Mouse (Mus musculus) heart, embryonic 10.5 days (tissue): ENCODE measurements around the gene Tmem131l. TPM values are rescaled to one million over a fixed set of nuclear protein-coding genes. Genes with fewer than 3 reads are reported as not detected.

ENCODE experiments used
- DNase-seq: peaks from one replicate; pipeline ENCODE4 v3.0.0-alpha.2; 2017; ENCODE audit warnings: low spot score
- H3K27ac ChIP-seq: fragments of 300-500 bp; sonication (generic); 2 replicates; pipeline ENCODE4 v1.5.1; 2016; ENCODE audit warnings: mild to moderate bottlenecking
- H3K27me3 ChIP-seq: fragments of 300-500 bp; sonication (generic); 2 replicates; pipeline ENCODE4 v1.6.1; 2016; ENCODE audit warnings: mild to moderate bottlenecking; ENCODE audit not compliant: poor library complexity, insufficient read depth, severe bottlenecking
- H3K36me3 ChIP-seq: fragments of 300-500 bp; sonication (generic); 2 replicates; pipeline ENCODE4 v1.6.1; 2016; ENCODE audit warnings: mild to moderate bottlenecking, moderate library complexity
- H3K4me1 ChIP-seq: fragments of 300-500 bp; sonication (generic); 2 replicates; pipeline ENCODE4 v1.6.1; 2016; ENCODE audit warnings: mild to moderate bottlenecking
- H3K4me3 ChIP-seq: fragments of 300-500 bp; sonication (generic); 2 replicates; pipeline ENCODE4 v1.5.1; 2016; ENCODE audit warnings: mild to moderate bottlenecking, moderate library complexity
- H3K9me3 ChIP-seq: fragments of 300-500 bp; sonication (generic); 2 replicates; pipeline ENCODE4 v1.6.1; 2016; ENCODE audit warnings: mild to moderate bottlenecking, moderate library complexity
- whole genome bisulfite sequencing: fragments of 180-500 bp; shearing (Covaris S2); methylation state at CpG from one replicate; pipeline ENCODE4 v1.1.7; 2016; 5-methylcytosine and 5-hydroxymethylcytosine counted together
- polyA plus RNA-seq: library from polyadenylated mRNA; unstranded; fragments of >200 nt; fragmentation: Nextera tagmentation; extraction: Ambion mirVana; gene quantifications from 2 replicates; pipeline ENCODE4 v1.2.1, GENCODE M21; 2016

The Tmem131l gene
- polyA plus RNA-seq, 1 experiment from 2014 or later = 39.6 TPM

DNA sequence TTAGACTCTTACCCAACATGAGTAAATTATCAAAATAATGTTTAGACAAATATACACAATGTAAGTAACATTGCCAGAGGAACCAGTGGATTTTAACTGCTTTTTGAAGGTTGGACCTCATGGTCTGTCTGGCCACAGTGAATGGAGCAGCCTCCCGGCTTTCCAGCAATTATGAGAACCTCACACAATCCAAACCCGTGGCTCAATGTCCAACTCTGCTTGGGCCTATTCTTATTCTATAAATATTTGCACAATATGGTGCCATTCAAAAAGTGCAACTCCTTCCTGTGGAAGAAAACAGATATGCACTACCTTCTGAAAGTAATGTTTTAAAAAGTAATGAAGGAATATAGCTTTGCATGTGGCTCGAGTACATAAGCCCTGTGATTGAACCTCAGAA, 62.2 kb downstream of the Tmem131l start:
- Histone ChIP-seq H3K4me1 (peaks cover 38% of the 10 kb centered on the region), H3K9me3 (no peaks in the 10 kb centered on the region), H3K27ac (no peak overlapping the region), H3K4me3 (no peak overlapping the region), H3K27me3 (no peaks in the 10 kb centered on the region), H3K36me3 (no peaks in the 10 kb centered on the region)
- WGBS = 86% methylated on average over 3 of the region's 3 CpGs
- DNase-seq = no peak

DNA sequence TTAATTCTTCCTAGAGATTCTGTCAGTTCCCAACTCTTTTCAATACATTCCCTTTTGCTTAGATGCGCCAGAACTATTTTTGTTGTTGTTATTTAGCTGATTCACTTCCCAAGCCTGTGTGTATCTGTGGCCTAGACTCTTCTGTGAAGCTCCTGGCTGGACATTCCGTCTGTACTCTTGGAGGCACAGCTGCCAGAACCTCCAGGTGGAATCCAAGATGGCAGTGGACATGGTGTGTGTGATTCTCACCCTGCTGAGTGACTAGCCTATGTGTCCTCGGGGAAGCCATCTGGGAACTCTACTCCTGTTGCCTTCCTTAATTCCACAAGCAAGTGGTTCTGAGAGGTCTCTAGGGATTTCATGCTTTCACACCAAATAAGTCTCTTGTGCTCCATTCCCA, 63.8 kb downstream of the Tmem131l start:
- DNase-seq = no peak
- peaks cover 50% of the 10 kb centered on the region for H3K4me1 ChIP-seq

DNA sequence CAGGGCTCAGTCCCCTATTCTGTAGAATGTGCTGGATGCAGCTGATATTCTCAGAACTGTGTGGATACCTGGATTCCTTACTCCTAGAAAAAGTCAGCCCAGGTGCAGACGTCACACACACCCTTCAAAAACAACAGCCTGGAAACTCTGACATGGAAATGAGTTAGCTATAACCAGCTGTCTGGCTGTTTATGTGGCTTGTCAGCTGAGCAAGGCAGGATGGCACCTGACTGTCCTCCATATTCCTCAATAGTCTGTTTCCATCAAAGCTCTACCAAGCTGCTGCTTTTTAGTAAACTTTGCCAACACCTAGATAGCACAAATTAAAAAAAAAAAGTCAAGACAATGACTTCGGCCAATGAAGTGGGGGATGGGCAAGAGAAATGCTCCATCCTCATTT, 66.6 kb downstream of the Tmem131l start:
- no peaks in the 10 kb centered on the region for H3K36me3 ChIP-seq
- WGBS = 66% methylated on average over 2 of the region's 2 CpGs
- no peak overlapping the region for H3K4me3 ChIP-seq
- H3K27ac ChIP-seq = no peak overlapping the region
- H3K4me1 ChIP-seq = peaks cover 43% of the 10 kb centered on the region
- DNase-seq = no peak
- no peaks in the 10 kb centered on the region for H3K27me3 ChIP-seq
- no peaks in the 10 kb centered on the region for H3K9me3 ChIP-seq

More for the DNA sequence above, 63.8 kb downstream of the Tmem131l start:
- H3K27me3 ChIP-seq = no peaks in the 10 kb centered on the region
- 83% methylated on average over 3 of the region's 3 CpGs for WGBS
- no peak overlapping the region for H3K4me3 ChIP-seq
- H3K36me3 ChIP-seq = no peaks in the 10 kb centered on the region
- no peak overlapping the region for H3K27ac ChIP-seq
- H3K9me3 ChIP-seq = no peaks in the 10 kb centered on the region

DNA sequence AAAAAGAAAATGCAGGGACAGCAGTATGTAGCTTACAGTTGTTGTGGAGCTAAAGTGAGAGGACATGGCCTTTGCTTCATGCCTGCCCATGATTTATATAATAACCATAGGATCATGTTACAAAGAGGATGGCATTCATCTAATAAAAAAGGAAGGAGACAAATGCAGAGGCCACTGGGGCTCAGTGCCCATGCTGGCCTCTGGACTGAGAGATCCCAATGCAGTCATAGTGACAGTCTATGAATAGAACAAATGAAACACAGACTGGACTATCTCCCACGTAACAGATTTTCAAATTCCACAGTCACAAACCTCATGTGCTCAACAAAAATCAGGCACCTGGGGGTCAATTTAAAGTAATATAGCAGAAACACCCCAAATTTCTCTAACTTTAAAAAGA, 69.3 kb downstream of the Tmem131l start:
- Histone ChIP-seq H3K36me3 (no peaks in the 10 kb centered on the region), H3K27me3 (no peaks in the 10 kb centered on the region), H3K9me3 (no peaks in the 10 kb centered on the region), H3K4me1 (peaks cover 49% of the 10 kb centered on the region), H3K27ac (peak overlapping the region; percentile 70; the same call in 1 of the 2 replicates), H3K4me3 (no peak overlapping the region)
- WGBS = 44% methylated on average over 1 of the region's 1 CpGs
- DNase-seq = no peak

DNA sequence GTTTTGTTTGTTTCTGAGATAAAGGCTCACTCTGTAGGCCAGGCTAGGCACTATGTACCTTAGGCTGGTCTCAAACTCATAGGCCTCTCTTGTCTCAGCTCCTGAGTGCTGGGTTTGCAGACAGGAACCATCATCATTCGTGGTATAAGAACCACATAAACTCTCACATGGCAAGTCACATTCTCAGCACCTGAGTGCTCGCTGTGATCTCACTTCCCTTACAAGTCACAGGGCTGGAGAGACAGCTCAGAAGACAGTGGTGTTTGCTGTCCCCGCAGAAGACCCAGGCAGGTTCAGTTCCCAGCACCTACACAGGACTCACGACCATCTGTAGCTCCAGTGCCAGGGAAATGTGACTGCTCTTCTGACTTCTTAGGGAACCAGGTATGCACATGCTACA, 70.9 kb downstream of the Tmem131l start:
- peak overlapping the region; percentile 47; the same call in 1 of the 2 replicates for H3K27ac ChIP-seq
- no peaks in the 10 kb centered on the region for H3K9me3 ChIP-seq
- H3K4me1 ChIP-seq = peaks cover 53% of the 10 kb centered on the region
- H3K27me3 ChIP-seq = no peaks in the 10 kb centered on the region
- no peak for DNase-seq
- H3K36me3 ChIP-seq = no peaks in the 10 kb centered on the region
- no peak overlapping the region for H3K4me3 ChIP-seq
- 88% methylated on average over 4 of the region's 4 CpGs for WGBS

DNA sequence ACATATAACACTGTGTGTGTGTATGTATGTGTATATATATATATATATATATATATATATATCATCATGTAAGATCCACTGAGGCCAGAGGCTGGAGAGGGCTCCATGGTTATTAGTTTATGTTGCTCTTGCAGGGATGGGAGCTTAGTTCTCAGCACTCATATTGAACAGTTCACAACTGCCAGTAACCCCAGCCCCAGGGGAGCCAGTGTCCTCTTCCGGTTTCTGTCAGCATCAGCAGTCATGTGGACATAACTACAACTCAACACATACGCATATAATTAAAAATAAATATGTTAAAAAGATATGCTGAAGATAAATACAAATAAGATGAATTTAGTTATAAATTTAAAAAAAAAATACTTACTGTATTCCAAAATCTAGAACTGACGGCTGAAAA, 72.2 kb downstream of the Tmem131l start:
- H3K4me1 ChIP-seq = peaks cover 60% of the 10 kb centered on the region
- no peak overlapping the region for H3K27ac ChIP-seq
- 87% methylated on average over 3 of the region's 3 CpGs for WGBS
- H3K36me3 ChIP-seq = no peaks in the 10 kb centered on the region
- no peak overlapping the region for H3K4me3 ChIP-seq
- DNase-seq = no peak
- no peaks in the 10 kb centered on the region for H3K9me3 ChIP-seq
- H3K27me3 ChIP-seq = no peaks in the 10 kb centered on the region

DNA sequence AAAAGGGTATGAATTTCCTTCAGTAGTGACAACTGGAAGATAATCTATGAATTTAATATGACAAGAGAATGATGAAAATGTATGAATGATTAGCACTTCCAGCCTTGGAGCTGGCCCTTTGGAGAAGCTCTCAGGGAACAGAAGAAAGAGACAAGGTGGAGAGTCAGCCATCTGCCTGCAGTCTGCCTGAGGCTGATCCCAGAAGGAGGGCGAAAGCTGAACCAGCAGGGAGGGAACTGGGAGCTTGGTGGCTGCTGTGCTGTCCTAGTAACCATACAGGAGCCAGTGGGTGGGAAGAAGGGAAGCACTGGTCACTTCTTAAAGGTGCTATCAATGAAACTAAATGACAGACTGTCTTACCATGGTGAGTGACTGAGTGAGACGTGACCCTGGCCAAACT, 74.6 kb downstream of the Tmem131l start:
- no peak overlapping the region for H3K4me3 ChIP-seq
- H3K27me3 ChIP-seq = no peaks in the 10 kb centered on the region
- 61% methylated on average over 2 of the region's 2 CpGs for WGBS
- no peaks in the 10 kb centered on the region for H3K9me3 ChIP-seq
- H3K36me3 ChIP-seq = no peaks in the 10 kb centered on the region
- no peak for DNase-seq
- peaks cover 59% of the 10 kb centered on the region for H3K4me1 ChIP-seq
- peak overlapping the region; percentile 2; the same call in 1 of the 2 replicates for H3K27ac ChIP-seq

DNA sequence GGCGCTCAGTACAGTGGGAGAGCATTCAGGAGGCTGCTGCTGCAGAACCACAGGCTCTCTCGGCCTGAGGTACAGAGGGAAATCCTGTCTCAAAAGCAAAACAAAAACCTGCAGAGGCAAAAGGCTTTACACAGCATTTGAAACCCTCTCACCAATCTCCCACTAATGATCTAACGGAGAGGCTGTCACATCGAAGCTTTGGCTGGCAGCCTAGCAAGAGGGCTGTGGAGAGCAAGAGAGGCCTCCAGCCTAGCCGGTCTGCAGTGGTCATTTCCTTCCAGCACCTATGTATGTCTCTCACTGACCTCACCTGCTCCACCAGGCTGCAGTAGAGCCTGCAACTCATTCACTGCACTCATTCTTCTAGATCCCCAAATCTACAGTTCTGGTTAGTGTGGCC, 76.3 kb downstream of the Tmem131l start:
- Histone ChIP-seq H3K4me1 (peaks cover 51% of the 10 kb centered on the region), H3K9me3 (no peaks in the 10 kb centered on the region), H3K4me3 (no peak overlapping the region), H3K27ac (no peak overlapping the region), H3K27me3 (no peaks in the 10 kb centered on the region), H3K36me3 (peaks cover 13% of the 10 kb centered on the region)
- DNase-seq = no peak
- WGBS = 77% methylated on average over 5 of the region's 5 CpGs

DNA sequence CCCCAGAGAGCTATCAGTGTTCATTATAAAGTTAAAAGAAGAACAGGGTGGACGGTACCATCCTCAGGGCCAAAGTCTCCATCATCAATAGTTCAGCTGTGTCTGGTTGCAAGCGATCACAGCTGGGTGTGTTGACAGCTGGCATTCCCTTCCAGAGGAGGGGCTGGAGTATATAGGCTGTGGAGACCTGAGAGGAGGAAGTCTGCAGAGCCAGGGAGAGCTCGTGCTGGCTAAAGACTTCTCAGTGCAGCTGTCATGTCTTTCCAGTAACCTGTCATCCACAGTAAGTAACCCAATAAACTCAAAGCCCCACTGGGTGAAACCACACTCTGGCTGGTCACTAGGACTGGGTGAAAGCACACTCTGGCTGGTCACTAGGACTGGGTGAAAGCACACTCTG, 77.4 kb downstream of the Tmem131l start:
- Histone ChIP-seq H3K27me3 (no peaks in the 10 kb centered on the region), H3K4me3 (no peak overlapping the region), H3K27ac (no peak overlapping the region), H3K4me1 (peaks cover 51% of the 10 kb centered on the region), H3K36me3 (peaks cover 20% of the 10 kb centered on the region), H3K9me3 (no peaks in the 10 kb centered on the region)
- WGBS = 21% methylated on average over 3 of the region's 3 CpGs
- peak; percentile 89 for DNase-seq

DNA sequence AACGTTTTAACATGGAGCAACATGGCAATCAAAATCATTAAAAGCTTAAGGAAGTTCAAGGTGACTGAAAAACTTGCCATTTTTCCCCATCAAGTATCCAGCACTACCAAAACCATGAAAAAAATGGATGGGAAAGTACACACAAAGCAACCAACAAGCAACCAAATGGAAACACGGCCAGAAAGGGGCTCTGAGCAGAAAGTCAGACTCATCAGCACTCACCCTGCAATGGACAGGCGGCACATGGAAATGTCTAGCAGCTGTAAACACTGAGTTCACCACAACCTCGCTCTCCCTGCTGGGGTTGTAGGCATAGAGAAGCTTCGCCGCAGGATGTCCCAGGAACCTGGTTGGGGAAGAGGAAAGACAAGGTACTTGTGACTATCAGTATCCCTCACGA, 77.9 kb downstream of the Tmem131l start:
- 71% methylated on average over 7 of the region's 7 CpGs for WGBS
- Histone ChIP-seq H3K36me3 (peaks cover 23% of the 10 kb centered on the region), H3K9me3 (no peaks in the 10 kb centered on the region), H3K27ac (no peak overlapping the region), H3K4me1 (peaks cover 51% of the 10 kb centered on the region), H3K4me3 (no peak overlapping the region), H3K27me3 (no peaks in the 10 kb centered on the region)
- DNase-seq = no peak

DNA sequence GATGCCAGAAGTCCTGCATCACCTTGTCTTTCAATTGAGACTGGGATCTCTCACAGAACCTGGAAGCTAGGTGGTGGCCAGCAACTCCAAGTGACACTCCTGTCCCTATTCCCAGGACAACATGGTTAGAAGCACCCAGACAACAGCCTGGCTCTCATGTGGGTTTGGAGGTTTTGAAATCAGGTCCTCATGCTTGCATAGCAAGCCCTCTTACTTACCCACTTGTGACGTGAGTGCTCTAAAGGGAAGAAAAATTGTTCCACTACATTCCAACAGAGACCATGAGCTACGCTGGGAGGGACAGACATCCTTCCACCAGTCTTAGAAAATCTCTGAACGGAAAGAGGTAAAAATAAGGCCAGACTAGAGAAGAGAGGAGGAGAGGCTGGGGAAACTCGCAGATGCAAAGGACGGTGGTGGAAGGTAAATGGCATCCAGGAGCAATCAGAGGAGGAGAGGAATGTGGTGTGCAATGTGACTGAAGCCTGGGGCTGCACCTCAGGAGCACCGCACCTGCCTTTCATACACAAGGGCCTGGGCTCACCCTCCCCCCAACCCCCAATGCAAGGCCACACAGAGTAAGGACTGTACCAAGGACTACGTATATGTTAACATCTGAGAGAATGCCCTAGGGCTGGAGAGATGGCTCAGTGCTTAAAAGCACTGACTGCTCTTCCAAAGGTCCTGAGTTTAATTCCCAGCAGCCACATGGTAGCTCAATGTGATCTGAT, 80.9 kb downstream of the Tmem131l start:
- Histone ChIP-seq H3K27ac (no peak overlapping the region), H3K4me1 (peaks cover 36% of the 10 kb centered on the region), H3K36me3 (peaks cover 30% of the 10 kb centered on the region), H3K9me3 (no peaks in the 10 kb centered on the region), H3K4me3 (no peak overlapping the region), H3K27me3 (no peaks in the 10 kb centered on the region)
- DNase-seq = no peak
- 86% methylated on average over 7 of the region's 7 CpGs for WGBS

DNA sequence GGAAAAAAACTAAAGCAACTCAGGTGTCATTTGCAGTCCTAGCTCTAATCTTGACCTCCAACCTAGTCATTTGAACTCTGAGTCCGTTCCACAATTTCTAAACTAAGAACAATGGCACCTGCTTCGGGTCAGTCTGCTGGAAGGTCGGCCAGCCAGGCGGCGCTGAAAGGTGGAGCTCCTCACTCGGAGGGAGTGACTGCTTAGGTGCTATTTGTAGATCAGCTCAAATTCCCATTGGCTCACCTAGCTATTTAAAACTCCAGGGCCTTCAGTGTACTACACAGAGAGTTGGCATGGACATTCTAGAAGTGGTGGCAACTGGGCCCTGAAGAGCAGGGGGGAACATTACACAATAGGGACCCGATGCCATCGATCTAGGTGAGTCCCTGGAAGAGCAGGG, 86.1 kb downstream of the Tmem131l start:
- 0 out of 2 replicates have a peak overlapping the region, but pooled peaks have one; percentile 6 for H3K27ac ChIP-seq
- DNase-seq = no peak
- H3K4me1 ChIP-seq = peaks cover 23% of the 10 kb centered on the region
- H3K4me3 ChIP-seq = no peak overlapping the region
- H3K9me3 ChIP-seq = no peaks in the 10 kb centered on the region
- H3K36me3 ChIP-seq = peaks cover 19% of the 10 kb centered on the region
- WGBS = 63% methylated on average over 8 of the region's 8 CpGs
- no peaks in the 10 kb centered on the region for H3K27me3 ChIP-seq

DNA sequence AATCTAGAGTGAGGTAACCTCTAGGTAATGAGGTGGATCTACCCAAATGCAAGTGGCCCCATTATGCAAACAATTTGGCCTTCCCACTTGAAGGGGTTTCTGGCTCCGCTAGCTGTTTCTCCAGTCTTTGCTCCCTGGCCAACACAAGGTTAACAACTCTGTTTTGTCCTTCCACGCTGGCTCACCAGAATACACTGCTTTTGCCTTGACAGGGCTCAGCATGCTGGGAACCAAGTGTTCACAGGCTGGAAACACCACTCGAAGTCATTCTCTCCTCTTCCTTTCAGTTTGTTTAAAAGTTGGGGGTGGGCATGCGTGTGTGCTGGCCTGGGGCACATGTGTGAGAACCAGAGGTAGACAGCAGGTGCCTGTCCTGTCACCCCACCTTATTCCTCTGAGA, 91.2 kb downstream of the Tmem131l start:
- H3K9me3 ChIP-seq = no peaks in the 10 kb centered on the region
- H3K27ac ChIP-seq = no peak overlapping the region
- 66% methylated on average over 4 of the region's 4 CpGs for WGBS
- no peak for DNase-seq
- no peaks in the 10 kb centered on the region for H3K27me3 ChIP-seq
- 0 out of 2 replicates have a peak, but pooled peaks cover 3% of the 10 kb centered on the region for H3K36me3 ChIP-seq
- peaks cover 26% of the 10 kb centered on the region for H3K4me1 ChIP-seq
- H3K4me3 ChIP-seq = no peak overlapping the region
